Comparison of ENCODE assay signal across 1 mouse cellular context in the genomic region with DNA sequence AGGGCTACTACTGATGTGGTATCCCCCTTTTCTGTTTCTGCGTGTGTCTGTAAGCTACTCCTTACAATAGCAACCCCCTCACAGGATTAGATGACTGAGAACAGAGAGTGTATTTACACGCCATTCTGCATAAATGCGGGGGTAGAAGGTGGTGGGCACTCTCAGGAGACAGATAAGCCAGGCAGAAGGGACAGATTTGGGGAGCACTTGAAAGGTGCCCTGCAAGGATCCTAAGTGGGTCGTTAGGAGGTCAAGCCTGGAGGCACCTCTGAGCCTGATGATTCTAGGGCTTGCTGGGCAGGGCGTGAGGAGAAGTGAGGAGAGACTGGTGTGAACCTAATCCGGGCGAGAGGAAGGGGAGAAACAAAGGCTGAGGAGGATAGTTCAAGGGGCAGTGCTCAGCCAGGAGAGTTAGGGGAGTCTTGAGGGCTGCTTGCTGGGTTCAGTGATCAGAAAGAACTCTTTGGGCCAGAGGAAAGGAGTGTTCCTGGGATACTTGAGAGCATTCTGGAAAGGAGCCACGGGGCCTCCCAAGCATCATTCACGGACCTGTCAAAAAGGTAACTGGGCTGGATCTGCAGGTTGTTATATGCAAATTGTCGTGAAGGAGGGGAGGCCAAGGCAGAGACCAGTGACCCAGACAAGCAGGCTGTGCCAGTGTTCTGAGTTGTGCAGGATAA.
TF ChIP-seq lines count a peak whose summit lies in the region.

No protein-coding gene starts in this region.

TF ChIP-seq in MEL, 35 proteins besides CTCF, POLR2A, EP300 and RAD21 (continued from another document):
- TF ChIP-seq GATA1 (IDR thresholded peaks at IDR 0.05; ENCODE audit: low read depth, low read length) (no peak), CHD2 (IDR thresholded peaks at IDR 0.05; ENCODE audit: low read length) (no peak)
